Mouse (Mus musculus): ENCODE measurements around the gene Mndal. TPM values are rescaled to one million over a fixed set of nuclear protein-coding genes. Genes with fewer than 3 reads are reported as not detected.
"Not testable (repeated sequence)": the region's sequence is repeated elsewhere in the genome, so short reads cannot be mapped to it uniquely, and the experiment has no call there.

Gene Mndal
- polyA plus RNA-seq, 1 experiment from 2014 or later = 1.3 TPM

- not testable (repeated sequence) for H3K4me3 ChIP-seq; H3K27me3 ChIP-seq; H3K9ac ChIP-seq; H3K36me3 ChIP-seq; ATAC-seq (ENCODE audit: low FRiP score); H3K9me3 ChIP-seq; H3K27ac ChIP-seq; H3K4me1 ChIP-seq (replicated peaks); H3K4me2 ChIP-seq
- 95% methylated on average over 2 of the region's 2 CpGs for WGBS
Measured at GRCm38 (mm10) chr1:173941522-173941921, 769 bp downstream of the Mndal start.

DNA sequence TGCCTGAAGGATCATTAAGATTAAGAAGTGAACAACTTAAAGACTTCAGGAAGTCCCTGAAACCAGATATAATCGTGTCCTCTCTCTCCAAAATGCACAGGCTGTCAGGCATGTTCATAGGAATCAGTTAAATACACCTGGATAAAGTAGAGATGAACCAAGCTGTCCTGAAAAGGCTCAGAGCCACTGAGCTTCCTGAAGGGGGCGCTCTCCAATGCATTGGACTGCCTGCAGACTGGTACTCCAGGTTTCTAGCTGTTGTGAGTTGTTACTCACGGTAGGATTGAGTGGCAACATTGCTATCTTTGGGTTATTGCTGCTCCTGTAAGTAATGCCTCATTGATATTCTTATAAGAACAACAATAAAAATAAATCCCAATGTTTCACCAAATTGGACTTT lies 23.0 kb downstream of the Mndal start:
- H3K9ac ChIP-seq; H3K27ac ChIP-seq; ATAC-seq (ENCODE audit: low FRiP score); H3K4me1 ChIP-seq (replicated peaks); H3K4me2 ChIP-seq; H3K9me3 ChIP-seq; H3K4me3 ChIP-seq; H3K36me3 ChIP-seq; H3K27me3 ChIP-seq: not testable (repeated sequence)
- WGBS = 67% methylated on average over 3 of the region's 3 CpGs

DNA sequence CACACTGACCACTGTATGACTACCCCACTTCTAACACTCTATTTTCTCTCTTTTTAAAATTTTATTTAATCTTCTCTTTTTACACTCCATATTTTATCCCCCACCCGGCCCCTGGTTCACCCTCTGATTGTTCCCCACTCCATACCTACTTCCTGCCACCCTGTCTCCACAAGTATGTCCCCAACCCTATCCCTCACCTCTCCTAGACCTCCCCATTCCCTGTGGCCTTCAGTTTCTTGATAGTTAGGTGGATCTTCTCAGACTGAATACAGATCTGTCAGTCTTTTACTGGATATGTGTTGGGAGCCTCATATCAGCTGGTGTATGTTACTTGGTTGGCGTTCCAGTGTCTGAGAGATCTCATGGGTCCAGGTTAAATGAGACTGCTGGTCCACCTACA lies 27.7 kb downstream of the Mndal start:
- Histone ChIP-seq H3K27me3 (no peaks in the 10 kb centered on the region), H3K9ac (no peak overlapping the region), H3K4me3 (no peak overlapping the region), H3K4me2 (no peak overlapping the region), H3K27ac (no peak overlapping the region), H3K36me3 (no peaks in the 10 kb centered on the region), H3K9me3 (no peaks in the 10 kb centered on the region), H3K4me1 (replicated peaks) (no peaks in the 10 kb centered on the region)
- ATAC-seq (ENCODE audit: low FRiP score) = no peak
- WGBS = 81% methylated on average over 2 of the region's 2 CpGs

DNA sequence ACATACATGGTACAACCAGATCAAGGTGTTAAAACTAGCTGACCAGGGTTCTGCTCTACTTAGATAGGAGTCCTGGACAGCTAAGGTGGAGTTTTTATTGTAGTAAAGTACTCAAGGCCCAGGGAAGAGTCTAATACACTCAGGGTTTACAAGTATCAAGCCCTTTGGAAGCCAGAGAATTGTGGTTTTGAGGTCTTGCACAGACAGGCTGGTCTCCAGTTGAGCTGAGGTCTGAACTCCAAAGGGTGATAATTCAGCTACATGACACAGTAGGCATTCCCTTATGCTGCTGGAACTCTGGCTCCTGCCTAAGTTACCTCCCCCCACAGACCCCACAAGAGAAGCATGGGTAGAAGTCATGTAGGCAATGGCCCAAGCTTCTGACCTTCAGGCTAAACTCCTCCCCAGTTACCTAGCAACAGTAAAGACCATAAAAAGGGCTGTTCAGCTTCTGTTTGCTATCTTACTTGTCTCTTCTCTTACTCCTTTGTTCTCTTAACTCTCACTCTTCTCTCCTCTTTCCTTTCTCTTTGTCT lies 29.0 kb downstream of the Mndal start:
- H3K27me3 ChIP-seq; ATAC-seq (ENCODE audit: low FRiP score); H3K4me2 ChIP-seq: not testable (repeated sequence)

DNA sequence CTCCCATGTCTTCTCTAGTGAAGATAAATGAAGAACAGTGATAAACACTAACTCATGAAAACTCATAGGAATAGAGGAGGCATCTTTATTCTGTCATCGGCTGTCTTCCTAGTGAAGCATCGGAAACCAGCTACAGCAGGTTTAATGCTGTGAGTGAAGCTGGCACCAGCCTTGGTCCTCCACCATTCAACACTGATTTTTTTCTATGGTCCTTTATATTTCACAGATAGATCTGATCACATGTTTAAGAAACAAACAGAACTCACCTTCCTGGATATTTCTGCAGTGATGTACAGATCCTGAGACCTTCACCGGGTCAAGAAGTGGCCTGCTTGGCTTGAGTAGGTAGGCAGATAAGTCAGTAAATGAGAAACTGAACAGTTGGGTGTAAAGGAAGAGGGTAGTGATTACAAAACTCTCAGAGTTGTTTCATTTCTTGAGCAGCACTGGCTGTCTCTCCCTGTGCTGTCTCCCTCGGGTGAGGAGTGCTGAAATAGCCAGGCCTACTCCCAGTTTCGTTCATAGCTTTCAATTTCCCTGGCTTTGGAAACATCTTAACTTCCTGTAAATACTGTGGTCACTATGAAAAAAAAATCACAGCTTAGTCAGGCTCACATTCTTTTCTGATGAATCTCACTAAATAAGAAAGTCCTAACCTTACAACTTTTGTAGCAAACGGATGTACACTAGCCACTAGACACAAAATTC lies 29.6 kb downstream of the Mndal start, which contains the start of gene Ifi211:
Ifi211 (minus strand) TSS at position 499 of the 708 bp plus-strand sequence.
- ATAC-seq (ENCODE audit: low FRiP score) = not testable (repeated sequence)

More for the DNA sequence above, 29.0 kb downstream of the Mndal start:
- not testable (repeated sequence) for H3K4me1 ChIP-seq (replicated peaks); H3K9me3 ChIP-seq; H3K9ac ChIP-seq; H3K36me3 ChIP-seq; H3K27ac ChIP-seq; H3K4me3 ChIP-seq

GRCm38 (mm10) chr1:173911808-173912464 lies 30.4 kb downstream of the Mndal start:
- no peak for ATAC-seq (ENCODE audit: low FRiP score)
- no peak overlapping the region for H3K27ac ChIP-seq
- 93% methylated on average over 2 of the region's 2 CpGs for WGBS
- no peaks in the 10 kb centered on the region for H3K27me3 ChIP-seq
- H3K4me3 ChIP-seq = no peak overlapping the region
- H3K4me1 ChIP-seq (replicated peaks) = no peaks in the 10 kb centered on the region
- no peak overlapping the region for H3K4me2 ChIP-seq
- no peak overlapping the region for H3K9ac ChIP-seq
- no peaks in the 10 kb centered on the region for H3K9me3 ChIP-seq
- H3K36me3 ChIP-seq = no peaks in the 10 kb centered on the region

More for the DNA sequence above, 29.6 kb downstream of the Mndal start, which contains the start of gene Ifi211:
- not testable (repeated sequence) for H3K4me3 ChIP-seq; H3K27ac ChIP-seq; H3K9me3 ChIP-seq; H3K27me3 ChIP-seq; H3K9ac ChIP-seq; H3K36me3 ChIP-seq; H3K4me2 ChIP-seq; H3K4me1 ChIP-seq (replicated peaks)
- 95% methylated on average over 6 of the region's 6 CpGs for WGBS

DNA sequence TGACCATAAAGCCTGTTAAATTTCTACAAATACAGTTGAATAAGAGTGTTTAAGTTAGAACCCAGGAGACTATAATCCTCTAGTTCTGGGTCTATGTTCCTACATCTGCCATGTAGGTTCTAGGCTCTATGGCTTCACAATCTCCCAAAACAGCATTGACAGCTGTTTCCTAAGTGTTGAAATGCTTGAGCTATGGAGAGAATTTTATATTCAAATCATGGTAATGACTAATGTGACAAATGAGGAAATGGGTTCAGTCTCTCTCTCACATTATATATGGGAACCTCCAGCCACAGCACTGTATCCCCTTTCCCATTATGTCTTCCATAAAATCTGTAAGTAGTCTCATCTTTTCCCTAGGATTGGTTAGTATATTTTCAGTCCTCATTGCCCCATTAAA lies 33.9 kb downstream of the Mndal start:
- not testable (repeated sequence) for H3K27me3 ChIP-seq; H3K4me2 ChIP-seq; H3K4me1 ChIP-seq (replicated peaks); H3K36me3 ChIP-seq; H3K9ac ChIP-seq; H3K4me3 ChIP-seq; ATAC-seq (ENCODE audit: low FRiP score); H3K9me3 ChIP-seq; H3K27ac ChIP-seq

- H3K4me1 ChIP-seq (replicated peaks) = not testable (repeated sequence)
- 89% methylated on average over 4 of the region's 4 CpGs for WGBS
Measured at GRCm38 (mm10) chr1:173905885-173906284, 36.4 kb downstream of the Mndal start.

DNA sequence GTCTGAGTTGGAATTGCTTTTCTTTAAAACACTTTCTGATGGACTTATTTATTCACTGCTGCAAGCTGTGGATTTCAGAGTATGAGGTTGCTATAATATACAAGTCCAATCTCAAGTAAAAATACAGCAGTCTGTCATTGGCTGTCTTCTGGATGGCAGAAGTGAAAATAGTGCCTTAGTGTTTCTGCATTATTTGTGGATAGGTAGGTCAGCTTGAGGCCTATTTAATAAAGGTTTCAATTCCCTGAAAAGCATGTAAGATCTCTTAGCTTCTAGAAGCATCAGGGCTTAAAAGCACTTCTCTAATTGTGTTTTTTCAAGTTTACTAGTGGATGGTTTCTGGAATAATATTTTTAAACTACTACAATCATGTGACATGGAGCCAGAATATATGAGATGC lies 52.5 kb downstream of the Mndal start:
- not testable (repeated sequence) for ATAC-seq (ENCODE audit: low FRiP score)

More at GRCm38 (mm10) chr1:173905885-173906284, 36.4 kb downstream of the Mndal start:
- not testable (repeated sequence) for H3K4me3 ChIP-seq; H3K27ac ChIP-seq; H3K9ac ChIP-seq; H3K27me3 ChIP-seq; ATAC-seq (ENCODE audit: low FRiP score); H3K9me3 ChIP-seq; H3K36me3 ChIP-seq; H3K4me2 ChIP-seq

DNA sequence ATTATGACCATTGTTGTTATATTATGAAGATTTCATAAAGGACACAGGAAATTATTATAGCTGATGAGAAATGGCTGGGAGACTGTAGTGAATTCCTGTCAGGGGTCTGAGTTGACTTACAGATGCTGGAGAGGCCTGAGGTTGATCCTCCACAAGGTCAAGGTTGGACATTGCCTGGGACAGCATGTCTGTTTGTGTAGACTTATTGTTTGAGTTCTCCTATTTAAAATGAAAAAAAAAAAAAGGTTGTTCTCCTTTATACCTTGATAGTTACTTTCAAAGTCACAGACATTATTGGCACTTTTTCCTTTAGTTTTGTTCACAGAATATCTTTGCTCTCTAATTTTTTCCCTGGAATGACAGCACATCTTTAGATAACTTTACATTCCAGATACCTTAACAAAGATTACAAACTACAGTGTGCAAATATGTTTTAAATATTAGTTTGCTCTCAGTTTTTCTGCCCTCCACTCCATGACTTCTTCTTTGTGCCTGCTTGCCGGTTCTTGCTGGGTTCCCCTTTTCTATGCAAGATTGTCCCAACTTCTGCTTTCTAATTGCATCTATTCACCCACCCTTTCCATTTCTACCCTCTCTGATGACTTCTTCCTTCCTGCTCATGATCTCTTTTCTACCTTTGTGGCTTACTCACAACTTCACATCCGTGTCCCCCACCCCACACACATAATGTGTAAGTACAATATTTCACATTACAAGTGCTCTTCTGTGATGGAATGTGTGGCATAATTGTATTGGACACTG lies 55.1 kb downstream of the Mndal start:
- H3K9me3 ChIP-seq, H3K4me3 ChIP-seq: not testable (repeated sequence)
- 100% methylated on average over 1 of the region's 2 CpGs for WGBS

More for the DNA sequence above, 52.5 kb downstream of the Mndal start:
- H3K36me3 ChIP-seq; H3K4me1 ChIP-seq (replicated peaks); H3K4me2 ChIP-seq; H3K27ac ChIP-seq; H3K9ac ChIP-seq; H3K27me3 ChIP-seq; H3K9me3 ChIP-seq; H3K4me3 ChIP-seq: not testable (repeated sequence)

DNA sequence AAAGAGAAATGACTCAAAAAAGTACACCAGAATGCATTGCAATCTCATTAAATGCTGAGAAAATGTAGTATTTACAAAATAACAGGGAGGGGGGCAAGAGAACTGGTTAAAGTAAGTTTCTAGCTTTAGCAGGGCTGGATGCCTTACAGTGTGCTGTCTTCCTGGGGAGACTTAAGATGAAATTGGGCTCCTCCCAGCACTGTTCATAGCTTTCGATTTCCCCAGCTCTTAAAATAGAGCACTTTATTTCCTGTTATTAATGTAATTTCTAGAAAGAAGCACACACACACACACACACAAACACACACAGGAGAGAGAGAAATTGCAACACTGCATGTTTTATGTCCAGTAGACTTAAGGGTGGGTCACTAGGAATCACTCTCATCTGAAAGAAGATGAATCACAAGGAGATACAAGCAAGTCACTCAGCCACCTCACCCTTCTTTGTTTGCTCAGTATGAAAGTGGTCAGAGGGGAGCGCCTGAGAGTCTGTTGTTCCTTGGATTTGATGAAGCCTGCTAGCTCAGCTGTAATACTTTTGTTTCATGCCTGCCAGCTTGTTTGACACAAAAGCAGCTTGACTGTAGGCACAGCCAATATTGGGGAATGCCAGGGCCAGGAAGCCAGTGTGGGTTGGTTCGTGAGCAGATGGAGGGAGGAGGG lies 62.2 kb downstream of the Mndal start:
- not testable (repeated sequence) for H3K27ac ChIP-seq; ATAC-seq (ENCODE audit: low FRiP score); H3K4me1 ChIP-seq (replicated peaks); H3K9ac ChIP-seq; H3K4me3 ChIP-seq; H3K27me3 ChIP-seq; H3K9me3 ChIP-seq; H3K4me2 ChIP-seq; H3K36me3 ChIP-seq
- 68% methylated on average over 3 of the region's 3 CpGs for WGBS

More for the DNA sequence above, 55.1 kb downstream of the Mndal start:
- not testable (repeated sequence) for H3K36me3 ChIP-seq; H3K4me2 ChIP-seq; H3K4me1 ChIP-seq (replicated peaks); H3K27ac ChIP-seq; H3K27me3 ChIP-seq; H3K9ac ChIP-seq; ATAC-seq (ENCODE audit: low FRiP score)

Data from hindbrain, embryonic 13.5 days (tissue).